Mouse (Mus musculus) thymus, adult 2 months (tissue): ENCODE results near the gene Gsg1l.

ENCODE experiments used
- CTCF ChIP-seq: fragments of 200-500 bp; IDR thresholded peaks from 2 replicates; pipeline ENCODE4 v1.5.1; 2012; ENCODE audit warnings: mild to moderate bottlenecking, control low read depth, low read length, moderate library complexity, borderline replicate concordance; ENCODE audit not compliant: control insufficient read depth, poor library complexity, insufficient read depth; ENCODE audit errors: extremely low read depth
- POLR2A ChIP-seq: fragments of 200-500 bp; IDR thresholded peaks from 2 replicates; pipeline ENCODE4 v1.6.1; 2012; ENCODE audit warnings: mild to moderate bottlenecking, low read length, control low read depth, moderate library complexity; ENCODE audit not compliant: control insufficient read depth, poor library complexity, insufficient read depth; ENCODE audit errors: extremely low read depth

GRCm38 (mm10) chr7:125899916-125900315 lies 182.3 kb downstream of the Gsg1l start:
- TF ChIP-seq CTCF (no peak), POLR2A (no peak)
